9 mouse cellular contexts compared by ENCODE assay signal in genomic region chrX:133690822-133691221, GRCm38 (mm10). TPM values are rescaled to one million over a fixed set of nuclear protein-coding genes. Genes with fewer than 3 reads are reported as not detected.
DNase-seq lines count a peak whose midpoint lies in the region; ATAC-seq lines count a peak whose summit lies in the region.
"Had no signal": no experiment of that assay in that cellular context is flagged by ENCODE, and none has a peak within 500 bp of the region (broad histone marks: within the 10 kb centered on the region; RNA-seq: fewer than 3 reads in every experiment).

No protein-coding gene starts in this region.

- H3K9me3 ChIP-seq in kidney, embryonic 14.5 days (ENCODE audit: control insufficient read depth, low read length): no peaks in the 10 kb centered on the region
- no peaks in the 10 kb centered on the region for H3K9me3 ChIP-seq in embryonic facial prominence, embryonic 13.5 days
- H3K9me3 ChIP-seq in neural tube, embryonic 12.5 days: no peaks in the 10 kb centered on the region

- peak overlapping the region; percentile 45 for H3K4me2 ChIP-seq in kidney, embryonic 14.5 days (replicated peaks; ENCODE audit: low read depth, low read length)
- H3K4me2 ChIP-seq in embryonic facial prominence, embryonic 13.5 days: peak overlapping the region; percentile 70
- peak overlapping the region; percentile 78 for H3K4me2 ChIP-seq in neural tube, embryonic 12.5 days (replicated peaks)

- H3K4me3 ChIP-seq in kidney, embryonic 14.5 days (ENCODE audit: low read length): peak overlapping the region; percentile 27; the same call in 1 of the 2 replicates
- H3K4me3 ChIP-seq in embryonic facial prominence, embryonic 13.5 days: peak overlapping the region; percentile 36
- H3K4me3 ChIP-seq in neural tube, embryonic 12.5 days: peak overlapping the region; percentile 19; the same call in 1 of the 2 replicates

- DNase-seq in kidney, postnatal 14 days: no peak
- DNase-seq in induced T-regulatory cell, adult 2 months (ENCODE audit: low read depth): peak; percentile 0
- DNase-seq in thymus, postnatal 10 days (ENCODE audit: low spot score in 2 of 2): no peak
- no peak for DNase-seq in left cerebral cortex, adult 11 months (ENCODE audit: low spot score)
- no peak for DNase-seq in urinary bladder, postnatal 10 days (ENCODE audit: low spot score)

- WGBS in kidney, embryonic 14.5 days: 17% methylated on average over 11 of the region's 11 CpGs
- 22% methylated on average over 11 of the region's 11 CpGs for WGBS in embryonic facial prominence, embryonic 13.5 days
- 17% methylated on average over 11 of the region's 11 CpGs for WGBS in neural tube, embryonic 12.5 days

- H3K4me1 ChIP-seq in kidney, embryonic 14.5 days (ENCODE audit: control insufficient read depth, insufficient read depth, low read length): no peaks in the 10 kb centered on the region
- no peaks in the 10 kb centered on the region for H3K4me1 ChIP-seq in embryonic facial prominence, embryonic 13.5 days
- no peaks in the 10 kb centered on the region for H3K4me1 ChIP-seq in neural tube, embryonic 12.5 days

- ATAC-seq in kidney, embryonic 14.5 days (ENCODE audit: low FRiP score, low TSS enrichment): no peak
- ATAC-seq in embryonic facial prominence, embryonic 13.5 days (ENCODE audit: insufficient number of reproducible peaks, insufficient read depth, low FRiP score, low TSS enrichment, low read depth): no peak
- no peak for ATAC-seq in neural tube, embryonic 12.5 days (ENCODE audit: low FRiP score, low read depth)
- ATAC-seq: Patski had no signal

- no peak overlapping the region for H3K9ac ChIP-seq in kidney, embryonic 14.5 days (ENCODE audit: low read depth, low read length)
- H3K9ac ChIP-seq in embryonic facial prominence, embryonic 13.5 days: peak overlapping the region; percentile 44; the same call in 1 of the 2 replicates
- no peak overlapping the region for H3K9ac ChIP-seq in neural tube, embryonic 12.5 days

- H3K27me3 ChIP-seq in kidney, embryonic 14.5 days (ENCODE audit: control insufficient read depth, insufficient read depth, low read length): 0 out of 2 replicates have a peak, but pooled peaks cover 3% of the 10 kb centered on the region
- peaks cover 47% of the 10 kb centered on the region for H3K27me3 ChIP-seq in embryonic facial prominence, embryonic 13.5 days
- 0 out of 2 replicates have a peak, but pooled peaks cover 6% of the 10 kb centered on the region for H3K27me3 ChIP-seq in neural tube, embryonic 12.5 days (replicated peaks)

- no peak overlapping the region for H3K27ac ChIP-seq in kidney, embryonic 14.5 days (ENCODE audit: low read depth, low read length)
- no peak overlapping the region for H3K27ac ChIP-seq in embryonic facial prominence, embryonic 13.5 days
- H3K27ac ChIP-seq in neural tube, embryonic 12.5 days: no peak overlapping the region

- no peaks in the 10 kb centered on the region for H3K36me3 ChIP-seq in kidney, embryonic 14.5 days (ENCODE audit: control insufficient read depth, insufficient read depth, low read length)
- no peaks in the 10 kb centered on the region for H3K36me3 ChIP-seq in embryonic facial prominence, embryonic 13.5 days
- no peaks in the 10 kb centered on the region for H3K36me3 ChIP-seq in neural tube, embryonic 12.5 days

RNA-seq across cellular contexts. Expression of gene Pcdh19, which starts 2.0 kb away (rescaled TPM):
- polyA plus RNA-seq in kidney, embryonic 14.5 days (2014; fragmentation: Nextera tagmentation; extraction: Ambion mirVana): 6.3 and 8.6 TPM in 2 replicates
- polyA plus RNA-seq in embryonic facial prominence, embryonic 13.5 days (2015; fragmentation: Nextera tagmentation; extraction: Ambion mirVana): 8.2 and 10.6 TPM in 2 replicates
- 6.6 TPM in 2 replicates for polyA plus RNA-seq in neural tube, embryonic 12.5 days (2016; fragmentation: Nextera tagmentation; extraction: Ambion mirVana)
